1 mouse cellular context compared by ENCODE assay signal in the genomic region with DNA sequence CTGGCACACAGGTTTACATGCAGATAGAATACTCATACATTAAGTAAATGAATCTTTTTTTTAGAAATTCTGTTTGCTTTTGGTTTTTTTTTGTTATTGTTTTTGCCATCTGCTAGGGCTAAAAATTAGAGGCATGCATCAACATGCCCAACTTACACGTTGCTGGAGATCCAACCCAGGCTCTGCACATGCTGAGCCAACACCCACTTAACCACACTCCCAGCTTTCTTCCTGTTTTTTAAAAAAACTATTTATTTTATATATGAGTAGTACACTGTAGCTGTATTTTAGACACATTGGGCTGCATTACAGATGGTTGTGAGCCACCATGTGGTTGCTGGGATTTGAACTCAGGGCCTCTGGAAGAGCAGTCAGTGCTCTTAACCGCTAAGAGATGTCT.
TF ChIP-seq lines count a peak whose summit lies in the region.

No protein-coding gene starts in this region.

TF ChIP-seq in MEL, 35 proteins besides CTCF, POLR2A, EP300 and RAD21 (continued from another document):
- no peak for TF ChIP-seq BHLHE40 (IDR thresholded peaks at IDR 0.05; ENCODE audit: borderline replicate concordance, low read depth, low read length)
- TF ChIP-seq CHD2 (IDR thresholded peaks at IDR 0.05; ENCODE audit: low read length), result no peak
- no peak for TF ChIP-seq TBP (IDR thresholded peaks at IDR 0.05; ENCODE audit: low read depth, low read length)
- TF ChIP-seq RCOR1 (IDR thresholded peaks at IDR 0.05; ENCODE audit: low read depth, low read length), result no peak
- no peak for TF ChIP-seq KAT2A (conservative IDR thresholded peaks at IDR 0.05; ENCODE audit: low read depth, low read length)
- no peak for TF ChIP-seq POLR2AphosphoS5 (IDR thresholded peaks at IDR 0.05; ENCODE audit: borderline replicate concordance, low read depth, low read length)
